Mouse (Mus musculus) cortical plate, adult 2 months (tissue): Measurements from ENCODE around the gene Nol4l.

Experiments
- CTCF ChIP-seq: fragments of 200-500 bp; IDR thresholded peaks from 2 replicates; pipeline ENCODE4 v1.5.1; 2011; ENCODE audit warnings: mild to moderate bottlenecking, control low read depth, low read length; ENCODE audit not compliant: insufficient read depth; ENCODE audit errors: extremely low read depth
- POLR2A ChIP-seq: fragments of 200-500 bp; IDR thresholded peaks from 2 replicates; pipeline ENCODE4 v1.6.1; 2011; ENCODE audit warnings: mild to moderate bottlenecking, low read length, control low read depth; ENCODE audit not compliant: insufficient read depth; ENCODE audit errors: extremely low read depth

DNA sequence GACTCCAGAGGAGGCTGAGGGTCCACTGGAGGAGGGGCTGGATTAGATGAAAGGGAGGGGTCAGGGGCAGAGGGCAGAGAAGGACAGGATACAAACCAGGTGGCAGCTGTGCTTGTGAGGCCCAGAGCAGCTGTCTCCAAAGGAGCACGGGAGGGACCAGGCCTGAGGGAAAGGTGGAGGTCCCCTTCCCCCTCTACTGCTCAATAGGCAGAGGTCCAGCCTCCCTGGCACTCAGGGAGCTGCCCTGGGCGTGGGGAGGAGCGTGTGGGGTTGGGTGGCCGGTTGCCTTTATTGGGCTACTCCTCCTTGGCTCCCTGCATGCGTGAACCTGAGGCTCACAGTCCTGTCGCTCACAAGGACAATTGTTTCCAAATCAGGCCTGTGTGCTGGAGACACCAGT is 45.8 kb upstream of the Nol4l start:
- TF ChIP-seq CTCF (no peak), POLR2A (no peak)
